Mouse (Mus musculus): Measurements from ENCODE around the gene Plekhg1. TPM values are rescaled to one million over a fixed set of nuclear protein-coding genes. Genes with fewer than 3 reads are reported as not detected.

The Plekhg1 gene
- polyA plus RNA-seq, 1 experiment from 2014 or later: 16.2 TPM

DNA sequence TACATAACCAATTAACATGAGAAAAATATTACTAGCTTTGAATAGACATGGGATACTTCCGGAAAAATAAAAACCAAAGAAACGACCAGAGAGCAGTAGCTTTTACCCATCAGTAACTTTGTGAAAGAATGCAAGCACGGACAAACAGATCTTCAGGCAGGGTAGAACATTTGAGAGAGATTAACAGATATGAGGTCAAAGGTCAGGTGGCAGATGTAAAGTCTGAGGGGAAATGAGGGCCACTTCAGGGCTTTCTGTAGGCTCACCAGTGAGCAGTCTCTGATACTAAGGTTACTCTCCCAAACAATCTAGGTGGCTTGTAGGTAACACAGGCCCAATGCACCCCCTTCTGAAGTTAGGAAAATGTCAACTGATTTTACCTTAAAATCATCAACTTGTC is 228.9 kb downstream of the Plekhg1 start:
- Histone ChIP-seq H3K4me1 (ENCODE audit: control insufficient read depth, insufficient read depth, low read length) (no peaks in the 10 kb centered on the region), H3K9ac (replicated peaks; ENCODE audit: low read length) (no peak overlapping the region), H3K4me2 (ENCODE audit: low read depth, low read length) (no peak overlapping the region), H3K4me3 (ENCODE audit: low read depth, low read length) (no peak overlapping the region), H3K9me3 (replicated peaks; ENCODE audit: control insufficient read depth, low read length) (no peaks in the 10 kb centered on the region), H3K27ac (replicated peaks; ENCODE audit: low read depth, low read length) (no peak overlapping the region), H3K27me3 (ENCODE audit: control insufficient read depth, insufficient read depth, low read length) (no peaks in the 10 kb centered on the region), H3K36me3 (replicated peaks; ENCODE audit: control insufficient read depth, insufficient read depth, low read depth, low read length) (no peaks in the 10 kb centered on the region)
- no peak for DNase-seq (ENCODE audit: low spot score)
- WGBS: 52% methylated on average over 3 of the region's 3 CpGs
- no peak for ATAC-seq (replicated peaks; ENCODE audit: insufficient number of reproducible peaks, low FRiP score, low TSS enrichment, low read depth)

DNA sequence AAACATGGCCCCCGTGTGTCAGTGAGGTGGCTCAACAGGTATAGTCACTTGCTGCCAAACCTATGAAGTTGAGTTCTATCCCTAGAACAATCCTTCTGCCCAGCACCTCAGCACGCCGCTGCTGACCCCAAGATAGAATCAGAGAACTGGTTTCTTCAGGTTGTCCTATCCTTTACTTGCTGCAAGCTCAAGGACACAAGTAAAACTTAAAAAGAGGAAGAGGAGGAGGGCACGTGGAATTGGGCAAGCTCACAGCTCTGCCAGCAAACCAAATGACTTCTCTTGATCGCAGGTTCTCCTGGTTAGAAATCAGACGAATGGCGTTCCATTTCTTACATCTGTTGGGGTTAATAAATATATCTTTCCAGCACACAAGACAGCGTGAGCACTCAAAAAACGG is 232.1 kb downstream of the Plekhg1 start:
- Histone ChIP-seq H3K4me3 (ENCODE audit: low read depth, low read length) (no peak overlapping the region), H3K36me3 (replicated peaks; ENCODE audit: control insufficient read depth, insufficient read depth, low read depth, low read length) (no peaks in the 10 kb centered on the region), H3K4me1 (ENCODE audit: control insufficient read depth, insufficient read depth, low read length) (no peaks in the 10 kb centered on the region), H3K4me2 (ENCODE audit: low read depth, low read length) (no peak overlapping the region), H3K9me3 (replicated peaks; ENCODE audit: control insufficient read depth, low read length) (no peaks in the 10 kb centered on the region), H3K27ac (replicated peaks; ENCODE audit: low read depth, low read length) (no peak overlapping the region), H3K9ac (replicated peaks; ENCODE audit: low read length) (no peak overlapping the region), H3K27me3 (ENCODE audit: control insufficient read depth, insufficient read depth, low read length) (no peaks in the 10 kb centered on the region)
- ATAC-seq (replicated peaks; ENCODE audit: insufficient number of reproducible peaks, low FRiP score, low TSS enrichment, low read depth) (no peak), DNase-seq (ENCODE audit: low spot score) (no peak)
- whole genome bisulfite sequencing: 91% methylated on average over 9 of the region's 9 CpGs

DNA sequence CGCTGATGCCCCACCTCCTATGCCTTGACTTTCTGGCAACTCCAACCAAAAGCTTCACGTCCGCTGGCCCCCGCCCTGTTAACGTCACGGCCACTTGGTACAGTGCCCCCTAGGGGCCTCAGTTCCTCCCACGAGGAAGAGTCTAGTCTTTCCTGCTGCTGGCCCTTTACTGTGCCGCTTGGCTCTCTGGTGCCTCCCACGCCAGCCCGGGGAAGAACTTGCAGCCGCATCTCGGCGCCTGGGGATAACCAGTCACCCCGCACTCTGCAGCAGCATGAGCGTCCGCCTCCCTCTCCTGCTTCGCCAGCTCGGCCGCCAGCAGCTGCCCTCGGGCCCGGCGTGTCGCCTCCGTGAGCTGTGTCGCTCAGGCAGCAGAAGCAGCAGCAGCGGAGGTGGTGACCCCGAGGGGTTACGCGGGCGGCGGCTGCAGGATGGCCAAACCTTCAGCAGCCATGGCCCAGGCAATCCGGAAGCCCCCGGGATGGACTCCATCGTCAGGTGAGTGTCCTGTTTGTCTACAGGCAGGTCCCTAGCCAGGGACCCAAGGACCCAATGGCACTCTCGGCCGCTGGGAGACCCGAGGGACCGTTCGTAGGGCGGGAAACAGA is 232.9 kb downstream of the Plekhg1 start, which contains the start of gene Mthfd1l:
Mthfd1l (plus strand) TSS at position 138 of the 608 bp plus-strand sequence.
- Histone ChIP-seq H3K27me3 (ENCODE audit: control insufficient read depth, insufficient read depth, low read length) (no peaks in the 10 kb centered on the region), H3K36me3 (replicated peaks; ENCODE audit: control insufficient read depth, insufficient read depth, low read depth, low read length) (no peaks in the 10 kb centered on the region), H3K4me1 (ENCODE audit: control insufficient read depth, insufficient read depth, low read length) (no peaks in the 10 kb centered on the region), H3K9ac (replicated peaks; ENCODE audit: low read length) (peak within 1 kb of the TSS; percentile 82), H3K4me2 (ENCODE audit: low read depth, low read length) (peak within 1 kb of the TSS; percentile 91), H3K27ac (replicated peaks; ENCODE audit: low read depth, low read length) (peak within 1 kb of the TSS; percentile 86), H3K4me3 (ENCODE audit: low read depth, low read length) (peak within 1 kb of the TSS; percentile 71), H3K9me3 (replicated peaks; ENCODE audit: control insufficient read depth, low read length) (no peaks in the 10 kb centered on the region)
- ATAC-seq (replicated peaks; ENCODE audit: insufficient number of reproducible peaks, low FRiP score, low TSS enrichment, low read depth) (peak; percentile 87), DNase-seq (ENCODE audit: low spot score) (peak; percentile 86)
- under 1% methylated on average over 38 of the region's 40 CpGs for WGBS

DNA sequence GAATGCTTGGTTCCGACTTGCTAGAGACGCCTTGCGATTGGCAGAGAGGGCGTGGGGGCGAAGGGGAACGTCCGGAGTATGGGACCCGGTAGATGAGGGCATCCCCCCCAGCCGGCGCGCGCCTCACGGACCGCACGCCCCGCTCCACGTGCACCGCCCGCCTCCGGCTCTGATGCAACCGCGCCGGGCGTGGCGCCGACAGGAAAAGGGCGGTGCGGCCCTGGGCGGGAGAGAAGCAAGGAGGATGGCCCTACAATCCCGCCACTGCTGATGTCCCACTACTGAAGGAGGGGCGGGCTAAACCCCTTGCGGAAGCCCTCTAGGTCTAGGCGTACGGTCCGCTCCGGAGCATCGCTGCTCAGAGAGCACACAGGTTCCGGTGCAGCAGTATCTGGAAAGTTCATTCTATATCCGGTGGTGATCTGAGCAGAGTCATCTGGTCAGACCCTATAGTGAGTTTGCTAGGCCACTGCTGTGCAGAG is 233.5 kb downstream of the Plekhg1 start:
- peak overlapping the region; percentile 71 for H3K4me3 ChIP-seq (ENCODE audit: low read depth, low read length)
- peak overlapping the region; percentile 82 for H3K9ac ChIP-seq (replicated peaks; ENCODE audit: low read length)
- ATAC-seq (replicated peaks; ENCODE audit: insufficient number of reproducible peaks, low FRiP score, low TSS enrichment, low read depth) (peak; percentile 92), DNase-seq (ENCODE audit: low spot score) (peak; percentile 89)
- H3K4me2 ChIP-seq (ENCODE audit: low read depth, low read length): peak overlapping the region; percentile 91
- H3K9me3 ChIP-seq (replicated peaks; ENCODE audit: control insufficient read depth, low read length): no peaks in the 10 kb centered on the region
- 0% methylated on average over 37 of the region's 39 CpGs for WGBS
- H3K27me3 ChIP-seq (ENCODE audit: control insufficient read depth, insufficient read depth, low read length): no peaks in the 10 kb centered on the region
- H3K27ac ChIP-seq (replicated peaks; ENCODE audit: low read depth, low read length): peak overlapping the region; percentile 86
- H3K36me3 ChIP-seq (replicated peaks; ENCODE audit: control insufficient read depth, insufficient read depth, low read depth, low read length): no peaks in the 10 kb centered on the region
- no peaks in the 10 kb centered on the region for H3K4me1 ChIP-seq (ENCODE audit: control insufficient read depth, insufficient read depth, low read length)

DNA sequence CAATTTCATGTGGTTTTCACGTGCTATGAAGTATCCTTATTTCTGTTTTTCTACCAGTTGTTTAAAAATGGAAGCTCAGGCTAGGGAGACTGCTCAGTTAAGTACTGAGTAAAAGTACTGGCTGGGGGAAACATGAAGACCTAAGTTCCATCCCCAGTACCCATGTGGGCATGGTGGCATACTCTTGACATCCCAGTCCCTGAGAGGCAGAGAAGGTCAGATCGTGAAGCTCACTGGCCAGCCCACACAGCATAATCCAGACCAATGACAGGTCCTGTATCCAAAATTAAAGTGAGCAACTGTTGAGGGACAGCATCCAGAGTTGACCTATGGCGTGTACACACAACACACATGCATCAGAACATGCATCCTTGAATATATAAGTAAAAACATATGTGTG is 234.2 kb downstream of the Plekhg1 start:
- H3K4me1 ChIP-seq (ENCODE audit: control insufficient read depth, insufficient read depth, low read length): no peaks in the 10 kb centered on the region
- H3K4me3 ChIP-seq (ENCODE audit: low read depth, low read length): no peak overlapping the region
- DNase-seq (ENCODE audit: low spot score) (no peak), ATAC-seq (replicated peaks; ENCODE audit: insufficient number of reproducible peaks, low FRiP score, low TSS enrichment, low read depth) (no peak)
- H3K9me3 ChIP-seq (replicated peaks; ENCODE audit: control insufficient read depth, low read length): no peaks in the 10 kb centered on the region
- WGBS: 65% methylated on average over 3 of the region's 3 CpGs
- no peak overlapping the region for H3K4me2 ChIP-seq (ENCODE audit: low read depth, low read length)
- H3K27me3 ChIP-seq (ENCODE audit: control insufficient read depth, insufficient read depth, low read length): no peaks in the 10 kb centered on the region
- no peak overlapping the region for H3K9ac ChIP-seq (replicated peaks; ENCODE audit: low read length)
- no peak overlapping the region for H3K27ac ChIP-seq (replicated peaks; ENCODE audit: low read depth, low read length)
- no peaks in the 10 kb centered on the region; the same call in 1 of the 2 replicates for H3K36me3 ChIP-seq (replicated peaks; ENCODE audit: control insufficient read depth, insufficient read depth, low read depth, low read length)

DNA sequence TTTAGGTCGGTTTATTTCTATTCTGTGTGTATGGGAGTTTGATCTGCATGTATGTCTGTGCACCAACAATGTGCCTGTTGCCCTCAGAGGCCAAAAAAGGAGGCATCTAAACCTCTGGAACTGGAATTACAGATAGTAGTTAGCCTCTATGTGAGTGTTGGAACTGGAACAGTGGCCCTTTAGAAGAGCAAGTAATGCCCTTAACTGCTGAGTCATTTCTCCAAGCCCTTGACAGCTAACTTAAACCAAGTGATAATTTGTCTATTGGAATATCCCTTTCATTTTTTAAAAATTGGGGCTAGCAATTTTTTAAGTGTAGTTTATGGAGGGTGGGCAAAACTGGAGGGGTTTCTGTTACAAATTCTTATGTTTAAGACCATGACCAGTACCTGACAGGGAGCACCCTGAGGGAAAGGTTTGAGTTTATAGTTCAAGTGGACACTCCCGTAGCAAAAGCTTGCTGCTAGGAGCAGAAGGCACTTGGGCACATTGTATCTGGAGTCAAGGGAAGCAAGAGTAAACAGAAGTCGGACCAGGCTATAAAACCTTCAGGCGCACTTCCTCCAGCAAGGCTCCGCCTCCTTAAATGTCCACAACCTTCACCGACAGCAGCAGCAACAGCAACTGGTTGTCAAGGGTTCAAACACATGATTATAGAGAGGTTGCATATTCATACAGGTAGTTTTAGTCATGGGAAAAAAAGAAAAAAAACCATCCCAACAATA is 235.9 kb downstream of the Plekhg1 start:
- DNase-seq (ENCODE audit: low spot score) (no peak), ATAC-seq (replicated peaks; ENCODE audit: insufficient number of reproducible peaks, low FRiP score, low TSS enrichment, low read depth) (no peak)
- Histone ChIP-seq H3K4me2 (ENCODE audit: low read depth, low read length) (no peak overlapping the region), H3K9ac (replicated peaks; ENCODE audit: low read length) (no peak overlapping the region), H3K27me3 (ENCODE audit: control insufficient read depth, insufficient read depth, low read length) (no peaks in the 10 kb centered on the region), H3K36me3 (replicated peaks; ENCODE audit: control insufficient read depth, insufficient read depth, low read depth, low read length) (no peaks in the 10 kb centered on the region; the same call in none of the 2 replicates), H3K4me1 (ENCODE audit: control insufficient read depth, insufficient read depth, low read length) (no peaks in the 10 kb centered on the region), H3K27ac (replicated peaks; ENCODE audit: low read depth, low read length) (no peak overlapping the region), H3K9me3 (replicated peaks; ENCODE audit: control insufficient read depth, low read length) (no peaks in the 10 kb centered on the region), H3K4me3 (ENCODE audit: low read depth, low read length) (no peak overlapping the region)
- 75% methylated on average over 6 of the region's 6 CpGs for WGBS

DNA sequence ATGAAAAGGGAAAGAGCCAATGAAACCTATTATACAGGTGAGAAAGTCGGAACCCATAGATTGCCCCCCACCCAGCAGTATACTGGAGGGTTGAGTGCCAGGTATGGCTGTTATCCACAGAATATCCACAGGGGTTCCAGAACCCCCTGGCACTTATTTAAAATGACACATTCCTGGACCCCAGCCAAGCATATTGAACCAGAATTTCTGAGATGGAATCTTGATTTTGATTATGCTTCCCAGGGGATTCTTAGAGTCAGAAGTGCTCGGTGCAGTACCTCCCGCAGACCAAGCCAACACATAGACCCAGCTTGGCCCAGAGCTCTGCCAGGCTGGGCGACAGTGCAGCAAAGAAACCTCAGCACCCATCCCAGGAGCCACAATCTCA is 236.5 kb downstream of the Plekhg1 start:
- DNase-seq (ENCODE audit: low spot score) (no peak), ATAC-seq (replicated peaks; ENCODE audit: insufficient number of reproducible peaks, low FRiP score, low TSS enrichment, low read depth) (no peak)
- Histone ChIP-seq H3K4me1 (ENCODE audit: control insufficient read depth, insufficient read depth, low read length) (no peaks in the 10 kb centered on the region), H3K36me3 (replicated peaks; ENCODE audit: control insufficient read depth, insufficient read depth, low read depth, low read length) (no peaks in the 10 kb centered on the region; the same call in none of the 2 replicates), H3K4me3 (ENCODE audit: low read depth, low read length) (no peak overlapping the region), H3K9ac (replicated peaks; ENCODE audit: low read length) (no peak overlapping the region), H3K27me3 (ENCODE audit: control insufficient read depth, insufficient read depth, low read length) (no peaks in the 10 kb centered on the region), H3K4me2 (ENCODE audit: low read depth, low read length) (no peak overlapping the region), H3K9me3 (replicated peaks; ENCODE audit: control insufficient read depth, low read length) (no peaks in the 10 kb centered on the region), H3K27ac (replicated peaks; ENCODE audit: low read depth, low read length) (no peak overlapping the region)
- WGBS: 89% methylated on average over 4 of the region's 4 CpGs

DNA sequence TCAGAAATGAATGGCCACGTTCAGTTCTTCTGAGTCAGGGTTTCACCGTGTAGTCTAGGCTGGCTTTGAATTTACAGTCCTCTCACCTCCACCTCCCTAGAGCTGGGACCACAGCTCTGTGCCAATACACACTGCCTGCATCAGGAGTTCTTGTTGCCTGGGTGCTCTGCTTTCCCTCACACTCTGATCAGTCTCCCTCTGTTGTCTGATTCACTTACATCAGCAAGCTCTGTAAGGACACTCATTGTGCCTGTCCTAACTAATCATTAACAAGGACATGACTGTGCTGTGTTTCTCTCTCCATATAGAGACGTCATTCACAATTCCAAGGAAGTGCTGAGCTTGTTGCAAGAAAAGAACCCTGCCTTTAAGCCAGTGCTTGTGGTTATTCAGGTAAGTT is 238.2 kb downstream of the Plekhg1 start:
- Histone ChIP-seq H3K27me3 (ENCODE audit: control insufficient read depth, insufficient read depth, low read length) (no peaks in the 10 kb centered on the region), H3K4me3 (ENCODE audit: low read depth, low read length) (no peak overlapping the region), H3K9me3 (replicated peaks; ENCODE audit: control insufficient read depth, low read length) (no peaks in the 10 kb centered on the region), H3K36me3 (replicated peaks; ENCODE audit: control insufficient read depth, insufficient read depth, low read depth, low read length) (no peaks in the 10 kb centered on the region; the same call in none of the 2 replicates), H3K4me1 (ENCODE audit: control insufficient read depth, insufficient read depth, low read length) (no peaks in the 10 kb centered on the region), H3K4me2 (ENCODE audit: low read depth, low read length) (no peak overlapping the region), H3K27ac (replicated peaks; ENCODE audit: low read depth, low read length) (no peak overlapping the region), H3K9ac (replicated peaks; ENCODE audit: low read length) (no peak overlapping the region)
- ATAC-seq (replicated peaks; ENCODE audit: insufficient number of reproducible peaks, low FRiP score, low TSS enrichment, low read depth) (no peak), DNase-seq (ENCODE audit: low spot score) (no peak)
- WGBS: 80% methylated on average over 3 of the region's 3 CpGs

Data from embryonic facial prominence, embryonic 11.5 days (tissue).